Mouse (Mus musculus) limb, embryonic 14.5 days (tissue): ENCODE measurements around the gene E2f7. TPM values are rescaled to one million over a fixed set of nuclear protein-coding genes. Genes with fewer than 3 reads are reported as not detected.

ENCODE experiments used
- ATAC-seq: fragments of 200-750 bp; cut with Nextera tagmentation; 2 replicates; pipeline ENCODE4 v1.8.0; 2017; ENCODE audit warnings: low read depth, moderate number of reproducible peaks, moderate TSS enrichment; ENCODE audit not compliant: low FRiP score
- DNase-seq: peaks from one replicate; pipeline ENCODE4 v3.0.0-alpha.2; 2015; ENCODE audit warnings: low spot score
- H3K27ac ChIP-seq: fragments of 300-500 bp; sonication (generic); replicated peaks from 2 replicates; pipeline ENCODE4 v1.5.1; 2014; ENCODE audit warnings: low read depth, mild to moderate bottlenecking, low read length, moderate library complexity, mixed read lengths
- H3K27me3 ChIP-seq: fragments of 300-500 bp; sonication (generic); 2 replicates; pipeline ENCODE4 v1.6.1; 2014; ENCODE audit warnings: low read length, mixed read lengths; ENCODE audit not compliant: control insufficient read depth, insufficient read depth
- H3K36me3 ChIP-seq: fragments of 300-500 bp; sonication (generic); 2 replicates; pipeline ENCODE4 v1.6.1; 2014; ENCODE audit warnings: mild to moderate bottlenecking, low read length, moderate library complexity, mixed read lengths; ENCODE audit not compliant: control insufficient read depth, insufficient read depth
- H3K4me1 ChIP-seq: fragments of 300-500 bp; sonication (generic); 2 replicates; pipeline ENCODE4 v1.6.1; 2014; ENCODE audit warnings: antibody characterized with exemption, low read length, mixed read lengths; ENCODE audit not compliant: control insufficient read depth, insufficient read depth
- H3K4me2 ChIP-seq: fragments of 300-500 bp; sonication (generic); replicated peaks from 2 replicates; pipeline ENCODE4 v1.6.1; 2014; ENCODE audit warnings: low read depth, mild to moderate bottlenecking, low read length, moderate library complexity; ENCODE audit not compliant: severe bottlenecking
- H3K4me3 ChIP-seq: fragments of 300-500 bp; sonication (generic); replicated peaks from 2 replicates; pipeline ENCODE4 v1.5.1; 2014; ENCODE audit warnings: low read length
- H3K9ac ChIP-seq: fragments of 300-500 bp; sonication (generic); 2 replicates; pipeline ENCODE4 v1.6.1; 2014; ENCODE audit warnings: mild to moderate bottlenecking, low read depth, low read length, moderate library complexity; ENCODE audit not compliant: severe bottlenecking
- H3K9me3 ChIP-seq: fragments of 300-500 bp; sonication (generic); 2 replicates; pipeline ENCODE4 v1.6.1; 2016; ENCODE audit warnings: low read length; ENCODE audit not compliant: control insufficient read depth
- POLR2A ChIP-seq: fragments of 200-500 bp; IDR thresholded peaks from 2 replicates; pipeline ENCODE4 v1.8.0; 2012; ENCODE audit warnings: inconsistent platforms, mild to moderate bottlenecking, moderate library complexity, borderline replicate concordance; ENCODE audit not compliant: insufficient read depth, insufficient read length; ENCODE audit errors: extremely low read depth
- WGBS: fragments of 180-500 bp; shearing (Covaris S2); extraction: QIAGEN DNeasy Blood & Tissue Kit; methylation state at CpG from one replicate; pipeline ENCODE4 v1.1.7; 2014; 5-methylcytosine and 5-hydroxymethylcytosine counted together
- polyA plus RNA-seq, 2 experiments: library from polyadenylated mRNA; depleted of rRNA in 1 of 2; stranded (reverse) in 1 of 2; unstranded in 1 of 2; fragments of >200 nt; fragmentation: Nextera tagmentation in 1 of 2; extraction: Ambion mirVana in 1 of 2; gene quantifications; 2 replicates each; pipeline versions ENCODE4 v1.2.1 to v1.2.3; 2012 to 2014

The E2f7 gene
- polyA plus RNA-seq, 2 experiments: 8.4 to 17.2 TPM

DNA sequence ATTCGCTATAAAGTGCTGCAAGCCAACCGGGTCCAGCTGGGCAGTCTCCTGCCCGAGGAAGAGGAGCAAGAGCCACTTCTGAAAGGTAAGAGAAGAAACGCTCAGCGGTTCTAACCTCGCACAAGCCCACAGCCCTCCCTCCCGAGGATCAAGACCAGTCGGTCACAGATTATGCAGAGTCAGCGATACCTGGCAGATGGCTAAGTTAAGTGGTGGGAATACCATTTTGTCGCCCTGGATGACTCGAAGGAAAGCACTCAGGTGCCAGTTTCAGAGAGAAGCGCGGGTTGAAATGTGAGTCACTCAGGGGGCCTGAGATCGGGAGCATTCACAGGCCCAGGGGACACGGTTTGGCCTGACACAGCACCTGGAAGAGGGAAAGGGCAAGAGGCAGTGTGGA lies 18.8 kb upstream of the E2f7 start:
- DNase-seq (no peak), ATAC-seq (no peak)
- no peaks in the 10 kb centered on the region for H3K36me3 ChIP-seq
- H3K27me3 ChIP-seq: no peaks in the 10 kb centered on the region
- no peak overlapping the region for H3K4me2 ChIP-seq
- TF ChIP-seq POLR2A: no peak
- H3K27ac ChIP-seq: no peak overlapping the region
- H3K9ac ChIP-seq: no peak overlapping the region
- no peaks in the 10 kb centered on the region for H3K4me1 ChIP-seq
- H3K4me3 ChIP-seq: no peak overlapping the region
- H3K9me3 ChIP-seq: no peaks in the 10 kb centered on the region
- 89% methylated on average over 15 of the region's 15 CpGs for WGBS

DNA sequence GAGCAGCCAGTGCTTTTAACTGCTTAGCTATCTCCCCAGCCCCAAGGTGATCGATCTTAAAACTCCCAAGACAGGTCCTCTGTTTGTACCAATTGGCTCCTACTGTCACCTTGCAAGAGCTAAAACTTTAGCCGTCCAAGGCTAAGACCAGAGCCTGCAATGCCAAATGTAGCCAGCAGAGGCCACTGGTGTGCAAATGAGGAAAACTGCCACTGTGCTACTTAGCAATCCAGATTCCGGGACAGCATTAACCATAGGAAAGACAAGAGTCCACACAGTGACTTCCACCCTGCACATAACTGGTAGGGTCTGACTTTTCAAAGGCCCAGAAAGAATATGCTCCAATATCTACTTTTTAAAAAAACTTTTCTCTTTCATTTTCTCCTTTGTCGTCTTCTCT lies 17.4 kb upstream of the E2f7 start:
- 52% methylated on average over 4 of the region's 4 CpGs for WGBS
- no peak for TF ChIP-seq POLR2A
- Histone ChIP-seq H3K4me2 (no peak overlapping the region), H3K27ac (no peak overlapping the region), H3K9me3 (no peaks in the 10 kb centered on the region), H3K27me3 (no peaks in the 10 kb centered on the region), H3K9ac (no peak overlapping the region), H3K4me3 (no peak overlapping the region), H3K36me3 (no peaks in the 10 kb centered on the region), H3K4me1 (no peaks in the 10 kb centered on the region)
- DNase-seq (peak; percentile 20), ATAC-seq (no peak)

- Histone ChIP-seq H3K9ac (no peak overlapping the region), H3K4me1 (no peaks in the 10 kb centered on the region), H3K27me3 (no peaks in the 10 kb centered on the region), H3K36me3 (no peaks in the 10 kb centered on the region), H3K9me3 (no peaks in the 10 kb centered on the region), H3K4me2 (peak overlapping the region; percentile 27; the same call in 1 of the 2 replicates), H3K4me3 (no peak overlapping the region), H3K27ac (no peak overlapping the region)
- ATAC-seq (peak; percentile 30; the same call in 1 of the 2 replicates), DNase-seq (peak; percentile 61)
- 24% methylated on average over 6 of the region's 6 CpGs for WGBS
- TF ChIP-seq POLR2A: no peak
Measured at GRCm38 (mm10) chr10:110733343-110733742, 11.9 kb upstream of the E2f7 start.

- WGBS: 78% methylated on average over 6 of the region's 6 CpGs
- TF ChIP-seq POLR2A: no peak
- Histone ChIP-seq H3K9ac (no peak overlapping the region), H3K9me3 (no peaks in the 10 kb centered on the region), H3K36me3 (peaks cover 4% of the 10 kb centered on the region), H3K4me1 (peaks cover 16% of the 10 kb centered on the region), H3K4me3 (no peak overlapping the region), H3K4me2 (no peak overlapping the region), H3K27me3 (no peaks in the 10 kb centered on the region), H3K27ac (no peak overlapping the region)
- ATAC-seq (no peak), DNase-seq (no peak)
Measured at GRCm38 (mm10) chr10:110743701-110744100, 1.5 kb upstream of the E2f7 start.

DNA sequence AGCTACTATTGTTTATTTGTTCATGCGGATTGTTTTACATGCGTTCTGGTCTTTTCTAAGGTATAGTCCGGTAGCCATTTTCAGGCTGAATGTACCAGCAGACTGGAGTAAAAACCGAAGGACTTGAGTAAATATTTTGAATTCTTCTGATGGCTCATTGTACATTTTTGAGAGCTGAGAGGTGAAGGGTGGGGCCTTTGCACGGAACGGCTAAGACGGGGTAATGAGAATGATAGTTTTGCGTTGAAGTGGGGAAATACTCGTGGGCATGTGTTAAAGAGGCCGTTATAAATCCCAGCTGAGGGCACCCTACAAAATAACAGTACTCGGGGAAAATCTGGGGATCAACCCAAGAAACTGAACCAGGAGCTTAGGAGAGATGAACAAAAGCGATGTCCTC lies 1.1 kb upstream of the E2f7 start:
- no peak overlapping the region for H3K9ac ChIP-seq
- TF ChIP-seq POLR2A: no peak
- H3K9me3 ChIP-seq: no peaks in the 10 kb centered on the region
- no peak overlapping the region; the same call in 1 of the 2 replicates for H3K4me2 ChIP-seq
- no peak overlapping the region for H3K27ac ChIP-seq
- peaks cover 7% of the 10 kb centered on the region for H3K36me3 ChIP-seq
- 48% methylated on average over 12 of the region's 12 CpGs for WGBS
- no peak overlapping the region for H3K4me3 ChIP-seq
- ATAC-seq (no peak), DNase-seq (no peak)
- no peaks in the 10 kb centered on the region for H3K27me3 ChIP-seq
- peaks cover 16% of the 10 kb centered on the region for H3K4me1 ChIP-seq

- WGBS: 0% methylated on average over 23 of the region's 23 CpGs
- H3K27ac ChIP-seq: peak overlapping the region; percentile 68; the same call in 1 of the 2 replicates
- DNase-seq: peak; percentile 18
Measured at GRCm38 (mm10) chr10:110745640-110746032, 397 bp downstream of the E2f7 start.

More at GRCm38 (mm10) chr10:110745640-110746032, 397 bp downstream of the E2f7 start:
- H3K4me1 ChIP-seq: peaks cover 16% of the 10 kb centered on the region
- no peaks in the 10 kb centered on the region for H3K27me3 ChIP-seq
- peak overlapping the region; percentile 80 for H3K4me3 ChIP-seq
- no peak for TF ChIP-seq POLR2A
- peak overlapping the region; percentile 73 for H3K9ac ChIP-seq
- ATAC-seq: no peak; the same call in 1 of the 2 replicates
- H3K9me3 ChIP-seq: no peaks in the 10 kb centered on the region
- peaks cover 14% of the 10 kb centered on the region for H3K36me3 ChIP-seq
- peak overlapping the region; percentile 93 for H3K4me2 ChIP-seq
